ENCODE assay signal across 24 mouse cellular contexts in genomic region chr4:44582687-44583086, GRCm38 (mm10).
"Had no signal": no experiment of that assay in that cellular context is flagged by ENCODE, and none has a peak within 500 bp of the region (broad histone marks: within the 10 kb centered on the region; RNA-seq: fewer than 3 reads in every experiment).

No protein-coding gene starts in this region.

- ATAC-seq: liver, postnatal 0 days; lung, postnatal 0 days; midbrain, embryonic 16.5 days had no signal

- H3K36me3 ChIP-seq: lung, embryonic 15.5 days; midbrain, embryonic 12.5 days; neural tube, embryonic 13.5 days; neural tube, embryonic 15.5 days; stomach, embryonic 15.5 days had no signal

- H3K27ac ChIP-seq: lung, embryonic 15.5 days; macrophage; midbrain, embryonic 10.5 days; midbrain, embryonic 12.5 days; neural tube, embryonic 13.5 days; neural tube, embryonic 15.5 days; stomach, embryonic 15.5 days; stomach, postnatal 0 days had no signal

- H3K9ac ChIP-seq: liver, postnatal 0 days; lung, embryonic 15.5 days; midbrain, embryonic 12.5 days; neural tube, embryonic 13.5 days; neural tube, embryonic 15.5 days; stomach, embryonic 15.5 days had no signal

- H3K4me3 ChIP-seq: lung, embryonic 15.5 days; midbrain, embryonic 10.5 days; midbrain, embryonic 12.5 days; myocyte; neural tube, embryonic 13.5 days; neural tube, embryonic 15.5 days; stomach, embryonic 15.5 days had no signal

- DNase-seq: liver, postnatal 0 days; lung, adult 2 months; lung, postnatal 14 days; lung, postnatal 36 days; midbrain, embryonic 14.5 days; retina, postnatal 1 day; right cerebral cortex, adult 18-20 months; right cerebral cortex, postnatal 25 days; right cerebral cortex, postnatal 4 days; spleen, adult 18-20 months; thymus, adult 2 months; thymus, postnatal 25 days; thymus, postnatal 4 days had no signal

- H3K4me1 ChIP-seq: lung, embryonic 15.5 days; midbrain, embryonic 10.5 days; midbrain, embryonic 12.5 days; stomach, embryonic 15.5 days had no signal

- H3K9me3 ChIP-seq: lung, embryonic 15.5 days; midbrain, embryonic 10.5 days; midbrain, embryonic 12.5 days; neural tube, embryonic 13.5 days; neural tube, embryonic 15.5 days; stomach, embryonic 15.5 days had no signal

- H3K27me3 ChIP-seq: lung, embryonic 15.5 days; neural tube, embryonic 15.5 days; stomach, embryonic 15.5 days had no signal
